Mouse (Mus musculus) retina, postnatal 1 day (tissue): ENCODE results near the gene Gm20388.

Source experiments
- DNase-seq: peaks from one replicate; pipeline ENCODE4 v3.0.0-alpha.2; 2012

Gene Gm20388

DNA sequence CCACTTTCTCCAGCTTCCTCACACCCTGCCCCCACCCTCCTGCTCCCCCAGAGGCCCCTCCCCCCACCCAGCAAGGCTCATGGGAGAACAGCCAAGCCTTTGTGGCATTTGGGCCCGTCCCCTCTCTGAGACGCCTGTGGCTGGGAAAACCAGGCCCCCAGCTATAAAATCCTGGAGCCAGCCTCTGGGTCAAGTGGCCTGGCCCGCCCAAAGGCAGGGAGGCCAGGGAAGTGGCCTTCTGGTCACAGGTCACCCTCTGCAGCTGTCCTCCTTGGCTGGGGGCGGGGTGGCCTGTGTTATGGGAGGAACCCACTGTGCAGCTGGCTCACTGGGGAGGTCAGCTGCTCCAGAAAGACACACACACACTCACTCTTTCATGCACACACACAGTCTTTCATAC is 354.8 kb downstream of the Gm20388 start:
- DNase-seq, result peak; percentile 93

GRCm38 (mm10) chr8:120268541-120268980 is 357.9 kb downstream of the Gm20388 start:
- no peak for DNase-seq

DNA sequence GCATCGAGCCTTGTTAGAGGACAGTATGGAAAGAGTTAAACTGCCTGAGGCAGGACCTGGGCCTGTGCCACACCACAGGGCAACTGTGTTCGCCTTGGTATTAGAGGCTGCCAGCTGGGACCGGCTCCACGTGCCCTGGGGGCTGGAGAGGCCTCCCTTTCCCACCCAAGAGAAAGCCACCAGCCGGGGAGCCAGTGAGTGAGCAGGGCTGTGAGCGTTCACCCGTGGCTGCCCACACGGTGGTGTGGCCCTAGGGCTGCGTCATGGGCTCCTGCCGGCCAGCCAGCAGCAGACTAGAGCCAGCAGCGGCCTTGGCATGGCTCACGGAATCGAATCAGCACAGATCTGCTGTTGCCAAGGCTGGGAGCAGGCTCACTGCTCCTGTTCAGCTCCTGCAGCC is 359.8 kb downstream of the Gm20388 start:
- DNase-seq, result peak; percentile 78

- no peak for DNase-seq
Observed at GRCm38 (mm10) chr8:120273430-120273829, 362.8 kb downstream of the Gm20388 start.

DNA sequence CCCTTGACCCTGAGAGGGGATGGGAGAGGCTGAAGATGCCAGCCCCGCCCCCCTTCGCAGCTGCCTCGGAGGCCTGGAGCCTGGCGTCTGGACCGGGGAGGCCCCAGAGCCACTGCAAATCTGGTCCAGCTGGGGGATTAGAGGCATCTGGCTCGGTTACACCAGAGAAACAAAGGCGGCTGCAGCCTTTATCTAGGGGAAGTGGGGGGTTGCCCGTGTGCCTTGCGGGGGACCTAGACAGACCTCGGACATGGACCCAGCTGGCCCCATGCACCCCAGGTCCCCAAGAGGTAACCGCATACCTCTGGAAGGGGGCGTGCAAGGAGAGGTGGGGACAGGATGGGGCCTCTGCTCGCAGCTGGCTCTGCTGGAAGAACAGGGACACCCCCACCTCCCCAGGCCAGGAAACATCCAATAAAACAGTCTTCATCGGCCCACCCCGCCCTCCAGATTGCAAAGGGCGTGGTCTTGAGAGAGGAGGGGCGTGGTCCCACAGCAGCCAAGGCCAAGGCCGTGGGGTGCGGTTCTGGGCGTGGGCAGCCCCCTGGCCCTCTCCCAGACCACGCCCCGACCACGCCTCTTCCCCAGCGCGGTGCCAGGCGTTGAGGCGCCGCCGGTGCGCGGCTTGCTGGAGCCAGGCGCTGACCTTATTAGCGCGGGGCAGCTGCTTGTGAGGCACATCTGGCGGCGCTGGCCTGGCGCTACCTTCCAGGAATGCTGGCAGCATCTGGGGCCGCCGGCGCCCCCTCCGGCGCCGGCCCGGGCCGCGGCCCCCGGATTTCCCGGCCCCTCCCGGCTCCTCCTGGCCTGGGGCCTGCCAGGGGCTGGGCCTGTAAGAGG is 365.6 kb downstream of the Gm20388 start:
- peak; percentile 93 for DNase-seq

- peak; percentile 64 for DNase-seq
Observed at GRCm38 (mm10) chr8:120276891-120277426, 366.3 kb downstream of the Gm20388 start.

DNA sequence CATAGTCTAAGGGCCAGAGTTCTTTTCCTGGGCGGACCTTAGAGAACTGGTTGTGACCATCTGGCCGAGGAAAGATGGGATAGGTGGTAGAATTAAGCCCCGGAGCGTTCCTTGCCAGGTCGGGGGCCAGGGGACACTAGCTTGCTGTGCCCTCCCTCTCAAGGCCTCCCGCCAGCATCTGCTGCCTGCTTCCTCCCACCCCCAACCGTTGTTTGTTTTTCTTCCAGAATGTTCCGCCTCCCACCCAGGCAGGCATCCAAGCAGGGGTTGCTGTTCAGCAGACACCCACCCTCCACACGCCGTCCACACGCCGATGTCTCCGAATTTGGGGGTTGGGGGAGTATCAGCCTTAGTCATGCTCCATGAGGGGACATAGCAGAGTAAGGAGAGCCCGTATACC is 367.4 kb downstream of the Gm20388 start:
- no peak for DNase-seq

- DNase-seq, result peak; percentile 62
Observed at GRCm38 (mm10) chr8:120279418-120279817, 368.8 kb downstream of the Gm20388 start.

GRCm38 (mm10) chr8:120281487-120281886 is 370.8 kb downstream of the Gm20388 start:
- DNase-seq, result peak; percentile 90

DNA sequence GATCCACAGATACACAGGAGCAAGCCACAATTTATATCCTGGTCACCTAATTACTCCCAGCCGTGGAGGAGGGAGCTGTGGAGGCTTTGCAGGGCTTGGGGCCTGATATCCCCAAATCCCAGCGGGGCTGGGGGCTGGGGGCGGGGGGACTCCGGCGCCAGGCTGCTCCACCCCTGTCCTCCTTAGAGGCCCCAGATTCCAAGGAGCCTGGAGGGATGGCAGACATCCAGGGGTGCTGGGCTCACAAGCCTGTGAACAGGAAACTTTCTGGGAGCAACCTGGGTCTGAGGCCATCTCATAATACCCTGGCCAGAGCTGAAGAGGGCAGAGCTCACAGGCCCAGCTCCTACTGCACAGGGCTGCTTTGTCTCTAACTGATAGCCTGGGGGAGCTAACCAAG is 371.8 kb downstream of the Gm20388 start:
- DNase-seq, result no peak

DNA sequence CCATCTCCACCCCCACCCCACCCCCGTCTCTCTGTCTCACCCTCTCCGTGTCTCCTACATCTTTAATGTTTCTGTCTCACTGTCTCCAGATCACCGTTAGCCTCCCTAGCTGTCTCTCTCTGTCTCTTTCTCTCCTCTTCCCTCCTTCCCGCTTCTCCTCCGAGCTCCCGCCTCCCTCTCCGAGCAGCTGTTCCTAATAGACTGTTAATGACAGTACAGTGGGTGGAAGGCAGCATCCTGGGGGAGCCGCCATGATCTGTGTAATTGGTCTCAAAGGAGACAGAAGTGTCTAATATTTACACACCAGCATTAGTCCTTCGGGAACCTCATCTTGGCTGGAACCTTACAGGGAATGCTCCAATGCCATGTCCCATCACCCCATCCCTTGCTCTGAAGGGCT is 373.6 kb downstream of the Gm20388 start:
- peak; percentile 52 for DNase-seq

- DNase-seq, result no peak
Observed at GRCm38 (mm10) chr8:120285033-120285432, 374.4 kb downstream of the Gm20388 start.

DNA sequence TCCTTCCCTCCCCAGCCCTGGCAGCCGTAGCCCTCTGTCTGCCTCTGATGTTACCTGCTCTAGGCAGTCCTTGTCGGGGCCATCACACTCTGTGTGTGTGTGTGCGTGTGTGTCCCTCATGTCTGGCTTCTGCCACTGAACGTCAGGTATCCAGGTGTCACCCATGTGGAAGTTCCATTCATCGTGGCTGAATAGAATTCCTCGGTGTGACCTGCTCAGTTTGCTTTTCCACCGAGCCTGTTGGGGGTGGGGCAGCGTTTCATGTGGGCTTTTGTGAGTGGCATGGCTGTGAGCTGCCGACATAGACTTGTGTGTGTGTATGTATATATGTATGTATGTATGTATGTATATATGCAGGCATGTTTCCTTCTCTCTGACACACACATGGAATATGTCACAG is 375.2 kb downstream of the Gm20388 start:
- DNase-seq, result no peak

DNA sequence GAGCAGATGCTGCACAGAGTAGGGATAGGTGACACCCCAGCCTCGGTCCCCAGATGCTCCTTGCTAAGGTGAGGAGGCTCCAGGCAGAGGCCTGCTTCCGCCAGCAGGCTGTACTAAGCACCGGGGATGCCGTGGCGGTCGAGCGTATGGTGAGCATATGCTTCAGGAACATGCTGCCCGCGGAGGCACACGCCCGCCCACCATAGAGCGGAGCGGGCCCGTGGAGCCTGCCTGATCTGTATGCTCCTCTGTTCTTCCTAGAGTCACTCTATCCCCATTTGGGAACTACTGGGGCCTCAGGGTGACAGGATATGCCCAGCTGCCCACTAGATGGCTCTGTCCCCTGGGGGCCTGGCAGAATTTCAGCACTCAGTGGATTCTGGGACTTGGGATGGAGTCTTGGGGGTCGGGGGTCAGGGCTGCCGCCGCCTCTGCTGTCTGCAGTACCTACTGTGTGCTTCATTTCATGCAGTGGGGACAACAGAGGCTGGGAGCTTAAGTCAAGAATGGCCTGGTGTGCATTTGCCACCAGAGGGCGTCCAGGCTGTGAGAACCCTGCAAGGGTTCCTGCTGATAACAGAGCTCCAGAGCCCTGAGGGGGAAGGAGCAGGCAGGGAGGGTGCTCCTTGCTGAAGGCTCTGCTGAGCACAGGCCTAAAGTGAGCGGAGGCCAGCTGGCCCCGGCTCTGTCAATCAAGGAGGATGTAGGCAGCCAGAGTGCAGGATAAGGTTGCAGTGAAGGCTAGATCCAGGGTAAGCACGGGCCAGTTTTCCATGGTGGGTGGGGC is 377.7 kb downstream of the Gm20388 start:
- peak; percentile 88 for DNase-seq

DNA sequence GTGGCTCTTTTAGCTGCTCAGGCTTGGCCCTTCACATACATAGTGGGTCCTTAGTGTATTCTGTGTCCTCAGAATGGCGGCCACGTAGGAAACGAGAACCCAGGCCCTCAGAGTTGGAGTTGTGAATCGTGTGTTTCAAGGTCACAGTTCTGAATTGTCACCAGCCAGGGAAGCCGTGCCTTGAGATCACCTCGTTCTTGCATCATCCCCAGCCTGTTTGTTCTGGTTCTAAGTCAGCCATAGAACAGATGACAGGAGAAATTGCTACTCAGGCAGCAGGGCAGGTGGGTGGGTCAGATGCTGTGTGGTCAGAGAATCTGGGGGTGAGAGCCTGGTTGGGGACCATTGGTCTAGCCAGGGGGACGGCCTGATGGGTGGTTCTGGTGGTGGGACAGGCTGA is 378.6 kb downstream of the Gm20388 start:
- DNase-seq, result no peak

DNA sequence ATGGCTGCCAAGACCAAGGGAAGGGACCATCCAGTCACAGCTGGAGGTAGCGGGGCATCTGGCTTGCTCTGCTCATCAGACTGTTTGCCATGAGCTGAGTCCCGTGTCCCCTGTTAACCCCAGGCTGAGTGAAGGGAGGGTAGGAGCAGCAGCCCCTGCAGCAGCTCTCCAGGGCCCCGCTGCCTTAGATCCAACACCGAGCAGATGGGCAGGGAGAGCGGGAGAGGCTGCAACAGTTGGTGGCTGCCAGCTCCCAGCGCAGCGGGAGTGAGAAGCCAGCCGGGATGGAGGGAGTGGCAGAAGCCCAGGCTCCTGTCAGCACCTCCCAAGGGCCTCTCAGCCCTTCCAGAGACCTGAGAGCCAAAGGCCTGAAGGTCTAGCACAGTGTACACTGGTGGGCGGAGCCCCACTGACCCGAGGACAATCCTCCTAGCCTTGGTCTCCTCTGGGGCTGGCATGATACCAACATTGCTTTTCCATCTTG is 379.1 kb downstream of the Gm20388 start:
- peak; percentile 88 for DNase-seq

GRCm38 (mm10) chr8:120290614-120291013 is 380.0 kb downstream of the Gm20388 start:
- DNase-seq, result no peak

- DNase-seq, result no peak
Observed at GRCm38 (mm10) chr8:120291650-120292049, 381.0 kb downstream of the Gm20388 start.

- peak; percentile 93 for DNase-seq
Observed at GRCm38 (mm10) chr8:120292316-120293107, 381.9 kb downstream of the Gm20388 start.

DNA sequence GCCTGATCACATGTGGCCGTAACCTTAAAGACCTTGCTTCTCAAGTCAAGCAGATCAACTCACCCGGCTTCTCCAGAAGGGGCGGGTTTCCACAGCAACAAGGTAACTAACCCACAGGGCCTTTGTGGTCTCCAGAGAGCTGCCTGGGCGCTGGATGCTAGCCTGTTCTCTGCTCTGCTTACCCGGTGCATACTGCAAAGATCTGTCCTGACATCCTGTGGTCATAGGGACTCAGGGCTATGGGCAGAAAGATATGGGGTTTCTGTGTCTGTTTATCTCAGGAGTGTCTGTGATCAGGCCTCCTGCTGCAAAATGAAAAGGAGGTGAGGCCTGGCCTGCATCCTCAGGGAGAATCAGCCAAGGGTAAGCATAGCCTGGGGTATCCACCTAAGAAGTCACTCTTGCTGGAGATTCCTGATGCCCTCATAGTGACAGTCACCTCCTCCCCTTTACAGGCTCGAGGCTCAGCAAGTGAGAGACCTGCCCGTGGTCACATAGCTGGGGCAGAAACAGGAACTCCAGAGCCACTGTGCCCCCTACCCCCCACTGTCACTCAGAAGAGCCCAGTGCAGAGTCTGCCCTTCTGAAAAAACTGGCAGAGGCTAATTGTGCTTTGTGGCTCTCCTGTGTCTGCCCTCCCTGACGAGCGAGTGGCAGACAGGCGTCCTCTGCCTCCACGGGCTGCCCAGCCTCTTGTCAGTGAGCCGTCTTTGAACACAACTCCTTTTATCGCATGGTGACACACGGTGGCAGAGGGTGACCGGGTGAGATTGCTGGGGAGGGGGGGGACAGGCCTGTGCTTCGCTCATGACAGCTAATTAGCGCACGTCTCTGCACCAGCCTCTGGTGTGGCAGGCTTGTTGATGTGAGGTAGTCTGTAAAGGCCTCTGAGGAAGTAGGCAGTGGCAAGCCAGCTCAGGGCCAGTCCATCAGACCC is 383.0 kb downstream of the Gm20388 start:
- DNase-seq, result peak; percentile 63
